Mouse (Mus musculus): ENCODE results near the gene Parvb.

The Parvb gene

GRCm38 (mm10) chr15:84231721-84232561 is at the start of gene Parvb:
Gene Parvb, plus strand, starts transcription at chr15:84232043.
- DNase-seq (ENCODE audit: low spot score): no peak

GRCm38 (mm10) chr15:84183967-84184366 is 47.9 kb upstream of the Parvb start:
- no peak for DNase-seq (ENCODE audit: low spot score)

GRCm38 (mm10) chr15:84186196-84186595 is 45.6 kb upstream of the Parvb start:
- no peak for DNase-seq (ENCODE audit: low spot score)

GRCm38 (mm10) chr15:84188887-84189530 is 42.8 kb upstream of the Parvb start:
- no peak for DNase-seq (ENCODE audit: low spot score)

GRCm38 (mm10) chr15:84189881-84190280 is 42.0 kb upstream of the Parvb start:
- no peak for DNase-seq (ENCODE audit: low spot score)

GRCm38 (mm10) chr15:84191724-84192057 is 40.2 kb upstream of the Parvb start:
- no peak for DNase-seq (ENCODE audit: low spot score)

- DNase-seq (ENCODE audit: low spot score): peak; percentile 90
Observed at GRCm38 (mm10) chr15:84192058-84192791, 39.6 kb upstream of the Parvb start, which contains the start of gene Samm50. Gene Samm50, plus strand, starts transcription at chr15:84192241.

- no peak for DNase-seq (ENCODE audit: low spot score)
Observed at GRCm38 (mm10) chr15:84196486-84197165, 35.2 kb upstream of the Parvb start.

GRCm38 (mm10) chr15:84207327-84207726 is 24.5 kb upstream of the Parvb start:
- no peak for DNase-seq (ENCODE audit: low spot score)

GRCm38 (mm10) chr15:84209517-84210412 is 22.1 kb upstream of the Parvb start:
- no peak for DNase-seq (ENCODE audit: low spot score)

- DNase-seq (ENCODE audit: low spot score): no peak
Observed at GRCm38 (mm10) chr15:84210461-84210860, 21.4 kb upstream of the Parvb start.

GRCm38 (mm10) chr15:84210941-84211340 is 20.9 kb upstream of the Parvb start:
- no peak for DNase-seq (ENCODE audit: low spot score)

- no peak for DNase-seq (ENCODE audit: low spot score)
Observed at GRCm38 (mm10) chr15:84211564-84211963, 20.3 kb upstream of the Parvb start.

GRCm38 (mm10) chr15:84212031-84212755 is 19.6 kb upstream of the Parvb start:
- DNase-seq (ENCODE audit: low spot score): peak; percentile 57

GRCm38 (mm10) chr15:84212756-84213105 is 19.1 kb upstream of the Parvb start:
- no peak for DNase-seq (ENCODE audit: low spot score)

- no peak for DNase-seq (ENCODE audit: low spot score)
Observed at GRCm38 (mm10) chr15:84213162-84213739, 18.6 kb upstream of the Parvb start.

- no peak for DNase-seq (ENCODE audit: low spot score)
Observed at GRCm38 (mm10) chr15:84214476-84214875, 17.4 kb upstream of the Parvb start.

- DNase-seq (ENCODE audit: low spot score): no peak
Observed at GRCm38 (mm10) chr15:84215273-84215672, 16.6 kb upstream of the Parvb start.

GRCm38 (mm10) chr15:84216026-84216425 is 15.8 kb upstream of the Parvb start:
- DNase-seq (ENCODE audit: low spot score): no peak

GRCm38 (mm10) chr15:84216461-84217084 is 15.3 kb upstream of the Parvb start:
- no peak for DNase-seq (ENCODE audit: low spot score)

Measured in left cerebral cortex, adult 11 months (tissue).